Mouse (Mus musculus): ENCODE results near the gene Casq2.

Gene Casq2

DNA sequence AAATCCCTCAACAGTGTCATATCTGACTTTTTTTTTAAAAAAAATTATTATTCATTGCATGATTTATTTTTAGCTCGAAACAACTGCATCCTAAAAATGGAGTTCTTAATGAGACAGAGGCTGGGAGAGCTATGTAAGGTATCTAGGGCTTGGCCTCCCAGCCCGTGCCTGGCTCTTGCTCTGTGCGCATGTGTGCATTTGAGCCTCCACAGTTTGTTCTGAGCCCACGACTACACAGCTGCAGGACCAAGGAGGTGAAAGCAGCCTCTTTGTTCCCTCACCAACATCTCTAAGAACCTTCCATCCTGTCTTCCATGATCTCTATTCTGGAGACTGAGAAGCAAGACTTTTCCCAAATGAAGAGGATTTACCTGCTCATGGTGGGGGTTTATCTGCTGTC is at the start of gene Casq2:
TSS of gene Casq2 (plus strand) at position 133 of the 400 bp plus-strand sequence.
- no peak for DNase-seq

DNA sequence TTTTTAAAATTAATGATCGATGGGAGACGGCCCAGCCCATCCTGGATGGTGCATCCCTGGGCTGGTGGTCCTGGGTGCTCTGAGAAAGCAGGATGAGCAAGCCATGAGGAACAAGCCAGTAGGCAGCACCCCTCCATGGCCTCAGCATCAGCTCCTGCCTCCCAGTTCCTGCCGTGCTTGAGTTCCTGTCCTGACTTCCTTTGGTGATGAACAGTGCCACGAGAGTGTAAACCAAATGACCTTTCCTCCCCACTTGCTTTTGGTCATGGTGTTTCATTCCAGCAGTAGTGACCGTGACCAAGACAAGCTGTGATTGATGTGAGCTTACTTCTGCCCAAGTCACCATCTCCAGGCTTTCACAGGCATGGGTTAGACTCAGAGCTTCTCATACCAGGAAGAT is 48.4 kb upstream of the Casq2 start:
- no peak for DNase-seq

DNA sequence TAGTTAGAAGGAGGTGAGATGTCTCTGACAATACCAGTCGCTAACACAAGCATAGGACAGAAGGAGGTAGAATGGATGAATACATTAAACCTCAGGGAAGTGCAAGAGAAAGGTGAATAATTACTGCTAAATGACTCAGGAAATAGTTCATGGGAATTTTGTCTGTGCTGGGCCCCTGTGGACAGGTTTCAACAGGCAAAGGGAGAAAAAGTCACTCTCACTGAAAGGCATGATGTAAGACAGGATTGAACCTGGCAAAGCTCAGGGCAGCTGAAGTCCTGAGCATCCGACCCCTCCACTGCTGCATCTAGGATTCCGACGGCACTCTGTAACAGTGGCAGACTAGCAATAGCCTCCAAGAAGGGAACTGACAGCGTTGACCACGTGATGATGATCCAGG is 47.6 kb upstream of the Casq2 start:
- no peak for DNase-seq

DNA sequence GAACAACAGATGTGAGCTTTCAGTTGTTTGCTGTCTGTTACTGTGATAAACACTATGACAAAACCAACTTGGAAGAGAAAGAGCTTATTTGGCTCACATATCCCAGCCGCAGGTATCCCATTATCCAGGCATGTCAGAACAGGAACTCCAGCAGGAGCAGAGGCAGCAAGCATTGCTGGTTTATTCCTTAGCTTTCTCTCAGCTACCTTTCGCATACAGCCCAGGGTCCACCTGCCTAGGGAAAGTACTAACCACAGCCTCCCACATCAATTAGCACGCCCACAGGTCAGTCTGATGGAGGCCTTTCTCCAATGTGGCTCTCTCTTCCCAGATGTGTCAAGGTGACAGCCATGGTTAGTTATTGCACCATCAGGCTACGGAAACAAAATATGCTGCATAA is 44.6 kb upstream of the Casq2 start:
- DNase-seq = no peak

DNA sequence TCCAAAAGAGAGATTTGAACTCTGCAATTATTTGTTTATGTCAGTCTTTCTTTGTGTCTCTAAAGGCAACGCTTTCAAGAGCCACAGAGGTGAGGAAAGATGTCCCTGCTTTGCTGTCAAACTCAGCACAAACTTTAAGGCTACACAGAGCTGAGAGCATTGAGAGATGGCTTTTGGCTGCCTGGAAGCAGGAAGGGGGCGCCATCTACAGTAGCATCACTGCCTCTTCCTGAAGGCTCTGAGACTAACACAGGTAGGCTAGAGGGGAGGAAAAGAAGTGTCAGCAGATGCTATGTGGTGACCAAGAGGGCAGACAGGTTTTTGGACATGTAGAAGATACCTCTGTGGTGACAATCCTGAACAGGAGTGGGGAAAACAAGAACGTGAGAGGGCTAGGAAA is 41.1 kb upstream of the Casq2 start:
- DNase-seq = peak; percentile 45 to 50

DNA sequence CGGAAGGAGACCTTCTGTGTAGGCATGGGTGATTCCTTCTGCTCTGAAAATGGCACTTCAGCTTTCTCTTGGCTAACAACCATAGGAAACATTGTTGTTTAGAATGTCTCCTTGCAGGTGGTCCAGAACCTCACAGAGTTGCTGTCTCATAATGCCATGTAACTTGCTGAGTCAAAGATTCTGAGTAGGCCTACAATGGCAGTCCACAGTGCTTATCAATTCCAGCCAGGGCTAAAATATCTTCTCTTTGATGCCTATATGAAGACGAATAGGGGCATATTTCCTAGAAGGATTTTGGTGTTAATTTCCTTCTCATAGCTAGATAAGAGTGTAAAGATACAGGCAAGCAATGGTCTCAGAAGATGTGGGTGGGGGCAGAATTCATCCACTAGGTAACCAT is 38.7 kb upstream of the Casq2 start:
- DNase-seq = no peak

DNA sequence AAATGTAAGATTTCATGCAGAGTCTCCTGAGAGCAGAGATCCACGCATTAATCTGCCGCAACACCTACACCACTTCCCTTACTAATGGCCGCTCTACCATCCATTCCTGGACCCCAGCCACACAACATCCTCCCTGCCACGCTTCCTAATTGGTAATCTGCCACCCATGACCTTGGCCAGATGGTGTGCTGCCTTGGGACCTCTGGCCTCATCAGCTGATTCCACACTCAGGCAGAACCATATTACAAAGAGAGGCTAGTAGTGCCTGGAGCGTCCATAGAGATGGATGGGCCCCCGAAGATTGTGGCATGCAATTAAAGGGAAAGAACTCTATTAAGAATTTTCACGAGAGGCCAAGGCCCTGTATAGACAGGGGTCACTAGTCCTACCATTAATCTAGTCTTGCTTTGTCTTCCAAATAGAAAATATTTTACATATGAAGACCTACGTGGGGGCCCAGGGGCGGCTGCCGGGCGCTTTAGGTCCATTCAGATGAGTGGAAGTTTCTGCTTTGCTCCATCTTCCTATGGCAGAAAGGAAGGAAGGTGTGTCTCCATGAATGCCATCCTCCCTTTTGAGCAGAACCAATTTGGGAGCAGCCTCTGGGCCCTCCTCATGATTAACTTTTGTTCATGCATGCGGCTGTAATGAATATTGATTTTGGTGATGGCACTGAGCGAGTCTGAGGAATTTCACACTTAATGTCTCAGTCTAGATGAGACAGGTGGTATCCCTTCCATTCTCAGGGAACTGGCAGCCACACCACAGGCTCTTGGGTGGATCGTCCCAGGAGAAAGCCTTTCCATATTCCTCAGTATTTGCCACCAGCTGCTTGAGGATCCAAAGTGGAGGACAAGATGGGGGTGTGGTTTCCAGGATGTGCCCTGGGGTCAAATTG is 36.8 kb upstream of the Casq2 start:
- DNase-seq = no peak

DNA sequence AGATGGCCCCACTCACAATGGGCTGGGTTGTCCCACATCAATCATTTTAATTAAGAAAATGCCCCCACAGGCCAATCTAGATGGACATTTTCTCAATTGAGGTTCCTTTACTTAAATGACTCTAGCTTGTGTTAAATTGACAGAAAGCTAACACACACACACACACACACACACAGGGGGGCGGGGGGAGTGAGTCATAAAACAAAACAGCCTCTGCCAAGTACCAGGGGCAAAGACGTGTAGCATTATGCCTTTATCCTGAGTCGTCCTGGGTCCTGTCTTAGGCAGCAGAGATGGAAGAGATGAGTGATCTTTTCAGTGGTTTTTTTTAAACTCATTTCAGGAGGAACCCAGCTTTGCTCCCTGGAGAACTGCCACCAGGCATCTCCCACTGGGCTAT is 34.2 kb upstream of the Casq2 start:
- DNase-seq = no peak

DNA sequence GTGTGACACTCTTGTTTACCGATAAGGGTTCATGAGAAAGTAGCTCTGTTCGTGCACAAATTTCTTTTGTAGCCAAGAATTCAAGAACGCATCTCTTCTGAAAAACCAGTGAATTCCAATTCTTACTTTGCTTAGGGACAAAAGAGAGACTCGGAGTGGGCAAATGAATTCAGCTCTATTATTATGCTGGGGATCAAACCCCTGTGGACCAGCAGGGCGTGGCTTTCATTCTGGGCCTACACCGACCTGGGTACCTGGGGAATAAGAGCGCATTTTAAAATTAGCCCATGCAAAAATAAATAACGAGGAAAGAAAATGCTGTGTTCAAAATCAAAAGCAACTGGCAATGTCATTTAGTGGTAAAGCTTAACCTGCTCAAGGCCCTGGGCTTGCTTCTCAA is 32.9 kb upstream of the Casq2 start:
- no peak for DNase-seq

DNA sequence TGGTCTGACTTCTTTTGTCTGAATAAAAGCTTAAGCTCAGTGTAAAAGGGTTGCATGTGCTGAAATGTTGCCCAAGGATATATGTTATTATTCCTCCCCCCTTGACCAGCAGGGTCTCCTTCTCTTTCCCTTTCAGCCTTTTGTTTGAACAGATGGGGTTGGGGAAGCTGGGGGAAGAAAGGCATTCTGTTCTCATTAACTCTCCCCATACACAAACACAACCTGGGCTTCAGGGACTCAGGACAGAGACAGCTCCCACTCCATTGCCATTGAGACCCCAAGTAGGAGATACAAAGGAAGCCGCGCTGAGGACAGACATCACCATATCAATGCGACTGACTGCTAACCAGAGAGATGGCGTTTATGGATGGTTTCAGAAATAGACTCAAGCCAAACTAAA is 30.3 kb upstream of the Casq2 start:
- no peak for DNase-seq

DNA sequence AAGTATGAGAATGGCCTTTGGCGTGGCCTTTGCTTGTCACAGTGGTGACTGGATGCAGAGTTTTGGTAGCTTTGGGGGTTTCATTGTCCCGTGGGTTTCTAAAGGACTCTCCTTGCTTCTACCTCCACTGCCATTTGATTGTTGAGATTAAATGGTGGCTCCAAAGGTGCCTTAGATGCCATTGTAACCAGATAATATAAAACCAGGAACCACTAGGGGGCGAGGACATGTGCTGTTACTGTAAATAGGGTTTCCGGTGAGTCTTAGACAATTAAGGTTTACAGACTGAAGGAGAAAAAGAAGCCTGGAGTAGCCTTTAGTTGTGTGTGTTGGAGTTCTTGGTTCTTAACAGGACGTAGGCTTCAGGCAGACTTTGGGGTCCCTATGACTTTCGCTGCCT is 26.1 kb upstream of the Casq2 start:
- DNase-seq = no peak

DNA sequence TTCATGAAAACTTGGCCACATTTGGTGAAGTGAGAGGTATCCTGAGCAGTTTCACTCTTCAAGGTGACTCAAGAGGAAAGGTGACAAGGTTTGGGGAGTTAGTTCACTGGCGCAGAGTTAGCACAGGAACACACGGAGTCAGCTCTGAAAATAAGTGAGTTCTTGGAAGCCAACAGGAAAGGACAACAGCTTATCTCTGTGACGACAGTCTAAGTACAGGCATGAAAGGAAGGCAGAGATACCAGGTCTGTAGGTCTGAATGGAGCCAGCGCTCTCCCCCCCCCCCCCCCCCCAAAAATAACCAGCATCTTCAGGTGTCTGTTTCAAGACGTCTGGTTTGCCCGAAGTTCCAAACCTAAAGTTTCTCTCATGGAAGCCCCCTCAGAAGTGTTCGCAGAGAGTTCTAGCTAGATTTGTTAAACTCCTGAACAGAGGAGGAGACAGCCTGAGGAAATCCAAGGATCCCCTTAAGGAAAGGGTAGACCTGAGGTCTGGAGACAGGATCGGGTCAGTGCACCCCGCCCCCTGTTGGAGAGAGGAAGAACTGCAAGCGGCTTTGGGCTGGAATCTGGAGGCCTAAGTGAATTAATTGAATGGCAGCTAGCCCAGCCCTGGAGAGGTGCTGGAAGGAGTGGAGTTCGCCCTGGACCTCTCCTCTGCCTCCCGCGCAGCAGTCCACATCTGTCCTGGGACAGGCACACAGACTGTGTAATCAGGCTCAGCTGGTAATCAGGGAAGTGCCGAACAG is 24.1 kb upstream of the Casq2 start:
- DNase-seq = peak; percentile 77 to 80

DNA sequence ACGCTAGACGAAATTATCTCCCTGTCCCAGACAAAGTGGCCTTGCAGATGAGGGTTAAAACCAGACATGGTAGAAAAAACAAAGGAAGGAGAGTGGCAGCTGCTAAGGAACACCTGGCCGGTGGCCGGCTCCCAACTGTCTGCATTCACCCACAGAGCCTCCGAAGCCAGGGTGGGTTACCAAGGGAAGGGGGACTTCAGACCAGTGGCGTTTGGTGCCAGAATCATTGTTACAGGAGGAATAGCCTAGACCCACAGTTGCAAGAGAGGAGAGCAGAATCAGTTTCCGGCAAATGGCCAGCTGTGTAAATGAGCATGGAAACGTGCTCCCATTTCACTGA is 23.6 kb upstream of the Casq2 start:
- DNase-seq = no peak

DNA sequence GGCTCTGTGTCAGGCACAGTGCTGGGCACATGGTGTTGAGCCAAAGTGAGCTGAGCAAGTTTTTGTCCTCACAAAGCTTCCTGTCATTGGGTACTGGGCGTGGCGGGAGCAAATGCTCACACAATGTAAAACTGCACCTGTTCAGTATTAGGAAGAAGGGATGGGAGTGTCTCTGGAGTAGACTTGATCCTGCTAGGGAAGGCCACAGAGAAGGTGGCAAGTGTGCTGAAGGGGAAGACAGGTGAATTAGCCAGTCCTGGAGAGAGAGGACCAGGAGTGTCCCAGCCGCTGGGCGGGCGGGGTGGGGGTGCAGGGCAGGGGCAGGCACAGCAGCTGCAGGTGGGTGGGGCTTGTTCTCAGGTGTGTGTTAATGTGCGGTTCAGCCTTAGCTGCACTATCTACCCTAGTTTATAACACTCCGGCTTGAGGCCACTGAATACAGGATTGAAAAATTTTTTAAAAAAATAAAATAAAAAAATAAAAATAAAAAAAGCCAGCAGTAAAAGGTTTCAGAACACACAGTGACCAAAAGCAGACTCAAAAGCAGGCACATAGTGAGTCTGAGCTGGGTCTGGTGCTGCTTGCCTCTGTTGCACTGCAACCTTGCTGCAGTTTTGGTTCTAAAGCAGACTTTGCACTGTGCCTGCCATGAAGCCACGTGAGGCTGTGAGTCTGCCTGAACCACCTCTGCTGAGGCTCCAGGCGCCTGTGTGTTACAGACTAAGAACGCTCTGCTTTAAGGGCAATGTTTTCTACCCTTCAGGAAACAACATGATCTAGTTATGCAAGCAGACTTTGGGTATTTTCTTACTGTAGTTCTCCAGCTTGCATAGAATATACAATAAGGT is 22.7 kb upstream of the Casq2 start:
- no peak for DNase-seq

DNA sequence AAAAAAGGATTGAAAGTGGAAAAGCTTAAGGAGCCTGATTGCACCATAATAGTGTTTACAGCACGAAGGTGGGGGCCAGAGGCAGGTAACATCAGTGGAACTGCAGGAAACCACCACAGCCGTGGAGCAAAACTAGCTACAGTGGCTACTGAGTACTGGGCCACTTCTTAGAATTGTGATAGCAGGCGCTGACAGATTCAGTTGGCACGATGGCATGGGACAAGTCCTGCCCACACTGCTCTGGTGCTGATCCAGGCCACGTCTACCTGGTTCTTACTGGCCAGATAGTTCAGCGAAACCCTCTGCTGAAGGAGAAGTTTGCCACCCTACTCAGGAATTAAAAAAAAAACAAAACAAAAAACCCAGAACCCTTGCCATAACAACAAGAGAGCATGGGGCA is 21.6 kb upstream of the Casq2 start:
- no peak for DNase-seq

DNA sequence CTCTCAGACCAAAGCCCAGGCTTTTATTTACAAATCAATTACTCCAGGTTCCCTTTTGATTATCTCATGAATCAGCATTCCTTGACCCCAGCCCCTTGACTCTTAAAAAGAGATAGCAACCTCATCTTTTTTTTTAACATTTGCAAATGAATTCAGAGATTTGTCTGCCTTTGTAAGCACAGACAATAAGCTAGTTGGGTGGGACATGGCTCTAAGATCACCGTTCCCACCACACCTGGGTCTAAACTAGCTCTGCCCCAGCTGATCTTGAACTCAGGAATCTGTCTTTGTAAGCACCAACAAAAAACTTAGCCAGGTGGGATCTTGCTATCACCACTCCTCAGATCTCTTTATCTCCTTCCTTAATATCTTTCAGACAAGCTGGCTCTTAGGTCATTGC is 18.9 kb upstream of the Casq2 start:
- DNase-seq = no peak

DNA sequence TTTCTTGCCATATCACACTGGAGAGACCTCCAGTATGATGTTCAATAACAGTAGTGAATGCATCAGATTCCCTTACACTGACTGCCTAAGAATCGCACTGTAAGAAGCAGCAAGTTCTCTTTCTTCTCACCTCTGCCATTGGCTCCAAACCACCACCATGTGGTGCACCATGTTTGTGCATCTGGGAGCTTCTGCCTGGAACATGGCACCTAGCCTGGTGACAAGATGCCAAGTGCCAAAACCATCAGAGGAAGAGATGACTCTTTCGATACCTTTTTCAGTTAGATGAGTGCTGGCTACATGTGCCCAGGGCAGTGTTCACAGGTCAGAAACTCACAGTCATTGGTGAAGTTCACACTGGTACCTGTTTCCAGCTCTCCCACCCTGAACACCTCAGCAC is 18.4 kb upstream of the Casq2 start:
- DNase-seq = no peak

DNA sequence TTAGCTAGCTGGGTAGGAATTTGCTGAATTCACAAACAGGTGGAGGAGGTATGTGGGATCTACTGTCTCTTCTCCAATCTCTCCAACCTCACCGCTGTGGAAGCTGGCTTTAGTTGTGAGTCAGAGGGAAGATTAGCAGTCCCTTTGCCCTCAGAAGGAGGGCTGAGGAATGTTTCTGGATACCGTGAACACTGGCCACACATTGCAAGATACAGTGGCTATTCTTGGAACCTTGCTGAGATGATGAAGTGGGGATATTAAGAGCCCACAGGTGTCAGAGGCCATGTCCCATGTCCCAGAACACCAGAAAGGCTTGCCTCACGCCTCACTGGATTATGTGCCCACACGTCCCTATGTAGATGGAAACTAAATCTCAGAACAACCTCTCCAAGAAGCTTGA is 17.0 kb upstream of the Casq2 start:
- no peak for DNase-seq

DNA sequence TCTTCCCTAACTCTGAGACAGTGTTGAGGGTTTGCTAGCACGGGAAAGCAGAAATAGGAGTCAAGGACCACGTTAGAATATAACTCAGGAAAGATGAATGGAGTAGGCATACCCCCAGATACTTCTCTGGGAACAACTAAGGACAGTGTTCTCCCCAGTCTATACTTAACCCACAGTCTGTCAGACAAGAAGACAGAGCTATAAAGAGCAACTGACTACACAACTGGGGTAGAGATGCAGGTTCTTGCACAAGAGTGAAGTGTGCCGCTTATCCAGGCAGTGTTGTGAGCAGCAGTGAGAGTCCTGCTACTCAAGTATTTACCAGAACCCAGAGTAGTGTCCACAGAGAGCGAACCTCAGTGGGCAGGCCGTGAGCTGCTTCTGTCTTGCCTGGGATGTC is 16.5 kb upstream of the Casq2 start:
- no peak for DNase-seq

DNA sequence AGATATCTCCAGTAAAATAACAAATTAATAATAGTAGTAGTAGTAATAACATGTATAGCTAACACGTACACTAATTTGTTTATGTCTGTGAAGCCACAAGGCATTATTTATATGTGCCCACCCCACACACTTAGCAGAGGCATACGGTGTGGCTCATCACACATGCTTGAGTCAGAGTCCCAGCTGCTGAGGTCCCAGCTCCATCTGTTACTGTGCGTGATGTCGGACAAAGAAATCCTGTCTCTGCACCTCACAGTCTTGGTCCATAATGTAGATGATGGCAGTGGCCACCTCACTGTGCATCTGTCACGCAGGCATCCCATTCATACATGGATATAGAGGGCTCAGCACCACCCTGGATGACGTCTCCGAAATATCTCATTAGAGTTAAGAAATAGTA is 15.9 kb upstream of the Casq2 start:
- no peak for DNase-seq

DNA sequence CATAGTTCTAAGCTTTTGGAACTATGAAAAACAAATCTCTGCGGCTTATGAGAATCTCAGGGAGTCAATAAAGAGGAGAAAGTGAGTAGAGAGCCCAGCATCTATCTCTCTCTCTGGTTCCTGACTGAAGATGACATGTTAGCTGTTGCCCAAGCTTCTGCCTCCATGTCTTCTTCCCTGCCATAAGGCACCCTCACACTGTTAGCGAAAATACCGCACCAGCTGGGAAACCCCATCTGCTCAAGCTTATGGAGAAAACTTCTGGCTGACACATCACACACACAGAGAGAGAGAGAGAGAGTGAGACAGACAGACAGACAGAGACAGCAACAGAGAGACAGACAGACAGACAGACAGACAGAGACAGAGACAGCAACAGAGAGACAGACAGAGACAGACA is 15.2 kb upstream of the Casq2 start:
- DNase-seq = no peak

DNA sequence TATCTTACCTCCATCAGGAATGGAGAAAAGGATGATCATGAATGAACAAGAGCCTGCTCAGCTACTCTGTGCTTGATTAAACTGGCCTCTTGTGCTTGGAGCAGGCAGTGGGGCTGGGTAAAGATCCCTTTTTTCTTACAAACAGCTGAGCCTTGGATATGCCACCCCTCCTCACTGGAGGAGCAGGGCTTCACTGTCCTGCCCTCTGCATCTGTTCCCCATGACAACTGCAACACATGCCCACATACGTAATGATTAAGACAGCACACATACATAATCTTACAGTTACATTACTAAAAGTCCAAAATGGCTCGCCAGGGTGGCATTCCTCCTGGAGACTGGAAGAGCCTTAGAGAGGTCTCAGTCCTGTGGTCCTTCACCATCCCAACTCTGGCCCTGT is 6.8 kb upstream of the Casq2 start:
- no peak for DNase-seq

DNA sequence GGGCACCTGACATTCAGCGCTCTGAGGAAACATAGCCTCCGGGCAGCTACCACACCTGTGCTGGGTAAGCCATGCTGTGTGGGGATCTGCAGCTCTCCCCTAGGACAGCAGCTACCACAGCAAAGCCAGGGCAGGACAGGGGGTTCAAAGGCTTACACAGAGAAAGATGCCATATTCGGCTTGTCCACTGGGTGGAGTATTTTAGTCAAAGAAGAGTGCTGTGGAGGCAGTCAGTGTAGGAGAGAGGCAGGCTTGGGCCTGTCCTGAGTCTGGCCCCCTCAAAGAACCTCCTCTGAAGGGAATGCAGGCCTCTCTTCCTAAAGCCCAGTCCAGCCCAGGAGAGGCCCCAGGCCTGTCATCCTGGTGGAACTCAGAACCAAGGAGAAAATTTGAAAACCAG is 4.4 kb upstream of the Casq2 start:
- DNase-seq = peak; percentile 55 to 76
